ENCODE assay signal across 9 mouse cellular contexts in the genomic region with DNA sequence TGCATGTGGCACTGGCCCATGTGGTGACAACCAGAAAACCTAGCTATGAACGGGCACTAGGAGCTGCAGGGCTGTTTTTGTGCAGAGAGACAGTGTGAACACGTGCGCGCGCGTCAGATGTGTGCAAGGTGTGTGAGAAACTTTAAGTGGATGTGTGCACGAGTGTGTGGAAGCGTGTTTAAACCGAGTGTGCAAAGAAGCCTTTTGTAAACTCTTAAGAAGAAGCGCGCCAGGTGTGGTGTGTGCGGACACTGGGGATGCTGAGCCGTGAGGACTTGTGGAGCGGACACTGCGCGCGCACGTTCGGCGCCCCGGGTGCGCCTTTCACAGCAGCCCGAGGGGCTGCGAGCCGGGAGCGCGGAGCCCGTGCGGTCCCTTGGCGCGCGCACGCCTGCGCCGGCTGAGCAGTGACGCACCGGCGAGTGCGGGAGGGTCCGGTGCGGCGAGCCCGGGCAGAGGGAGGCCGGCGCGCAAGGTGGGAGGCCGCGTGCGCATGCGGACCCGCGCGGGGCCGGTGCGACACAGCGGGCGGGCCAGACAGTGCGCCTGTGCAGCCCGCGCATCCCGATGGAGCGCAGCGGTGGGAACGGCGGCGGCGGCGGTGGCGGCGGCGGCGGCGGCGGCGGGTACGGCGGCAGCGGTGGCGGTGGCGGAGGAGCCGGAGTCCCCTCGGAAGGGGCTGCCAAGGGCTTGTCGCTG. TPM values are rescaled to one million over a fixed set of nuclear protein-coding genes. Genes with fewer than 3 reads are reported as not detected.
DNase-seq lines count a peak whose midpoint lies in the region; ATAC-seq and TF ChIP-seq lines count a peak whose summit lies in the region.
"Had no signal": no experiment of that assay in that cellular context is flagged by ENCODE, and none has a peak within 500 bp of the region (broad histone marks: within the 10 kb centered on the region; RNA-seq: fewer than 3 reads in every experiment).

Gene Map7d2, plus strand, starts transcription at position 443 of the 699 bp plus-strand sequence.

- peak within 1 kb of the TSS; percentile 54 for H3K9ac ChIP-seq in heart, embryonic 13.5 days
- 0 out of 2 replicates have a peak within 1 kb of the TSS, but pooled peaks have one; percentile 10 for H3K9ac ChIP-seq in intestine, embryonic 16.5 days (ENCODE audit: low read depth, low read length)
- H3K9ac ChIP-seq in liver, embryonic 12.5 days: no peak within 1 kb of the TSS

- H3K36me3 ChIP-seq in heart, embryonic 13.5 days: no peaks in the 10 kb centered on the region
- H3K36me3 ChIP-seq in forebrain, embryonic 10.5 days (replicated peaks): no peaks in the 10 kb centered on the region
- no peaks in the 10 kb centered on the region for H3K36me3 ChIP-seq in intestine, embryonic 16.5 days (ENCODE audit: control insufficient read depth, insufficient read depth, low read length)
- no peaks in the 10 kb centered on the region for H3K36me3 ChIP-seq in liver, embryonic 12.5 days
- H3K36me3 ChIP-seq: G1E had no signal

- no peaks in the 10 kb centered on the region for H3K9me3 ChIP-seq in heart, embryonic 13.5 days
- H3K9me3 ChIP-seq in forebrain, embryonic 10.5 days: no peaks in the 10 kb centered on the region
- no peaks in the 10 kb centered on the region for H3K9me3 ChIP-seq in intestine, embryonic 16.5 days (ENCODE audit: control insufficient read depth, low read length)
- no peaks in the 10 kb centered on the region for H3K9me3 ChIP-seq in liver, embryonic 12.5 days (replicated peaks)

- no peaks in the 10 kb centered on the region for H3K4me1 ChIP-seq in heart, embryonic 13.5 days
- H3K4me1 ChIP-seq in bone marrow macrophage, adult 2 months (ENCODE audit: control insufficient read depth, insufficient read depth, low read length): no peaks in the 10 kb centered on the region
- H3K4me1 ChIP-seq in forebrain, embryonic 10.5 days: peaks cover 3% of the 10 kb centered on the region
- no peaks in the 10 kb centered on the region for H3K4me1 ChIP-seq in intestine, embryonic 16.5 days (ENCODE audit: control insufficient read depth, insufficient read depth, low read length)
- 0 out of 2 replicates have a peak, but pooled peaks cover 3% of the 10 kb centered on the region for H3K4me1 ChIP-seq in liver, embryonic 12.5 days

- 15% methylated on average over 25 of the region's 83 CpGs for WGBS in heart, embryonic 13.5 days
- WGBS in forebrain, embryonic 10.5 days: 29% methylated on average over 61 of the region's 83 CpGs
- WGBS in intestine, embryonic 16.5 days: 12% methylated on average over 57 of the region's 83 CpGs
- 11% methylated on average over 58 of the region's 83 CpGs for WGBS in liver, embryonic 12.5 days (ENCODE audit: insufficient replicate concordance)

- H3K27me3 ChIP-seq in heart, embryonic 13.5 days (replicated peaks): peaks cover 47% of the 10 kb centered on the region
- H3K27me3 ChIP-seq in forebrain, embryonic 10.5 days (ENCODE audit: poor library complexity, severe bottlenecking): peaks cover 52% of the 10 kb centered on the region
- peaks cover 21% of the 10 kb centered on the region for H3K27me3 ChIP-seq in intestine, embryonic 16.5 days (replicated peaks; ENCODE audit: control insufficient read depth, insufficient read depth, low read length)
- peaks cover 49% of the 10 kb centered on the region for H3K27me3 ChIP-seq in liver, embryonic 12.5 days (replicated peaks)

- DNase-seq in heart, adult 8-10 months (ENCODE audit: low spot score): no peak
- DNase-seq in forebrain, embryonic 10.5 days (ENCODE audit: extremely low spot score, low spot score): peak; percentile 37
- DNase-seq in retina, embryonic 14.5 days (ENCODE audit: low spot score): peak; percentile 57
- DNase-seq in ovary, adult 18-20 months (ENCODE audit: low spot score): no peak

- TF ChIP-seq POLR2A in bone marrow macrophage, adult 2 months (IDR thresholded peaks at IDR 0.05; ENCODE audit: borderline replicate concordance, low read depth, low read length): no peak

- TF ChIP-seq CTCF in bone marrow macrophage, adult 2 months (IDR thresholded peaks at IDR 0.05; ENCODE audit: low read depth, low read length): no peak

- peak within 1 kb of the TSS; percentile 92 for H3K4me2 ChIP-seq in heart, embryonic 13.5 days
- peak within 1 kb of the TSS; percentile 90 for H3K4me2 ChIP-seq in intestine, embryonic 16.5 days (ENCODE audit: low read depth, low read length)
- peak within 1 kb of the TSS; percentile 77 for H3K4me2 ChIP-seq in liver, embryonic 12.5 days

- no peak; the same call in 1 of the 2 replicates for ATAC-seq in heart, embryonic 13.5 days (ENCODE audit: extremely low read depth, insufficient number of reproducible peaks, low FRiP score, low TSS enrichment)
- ATAC-seq in intestine, embryonic 16.5 days: peak; percentile 72
- no peak for ATAC-seq in liver, embryonic 12.5 days

- peak within 1 kb of the TSS; percentile 62 for H3K4me3 ChIP-seq in heart, embryonic 13.5 days
- H3K4me3 ChIP-seq in bone marrow macrophage, adult 2 months (ENCODE audit: insufficient read depth, low read length): peak within 1 kb of the TSS; percentile 51
- peak within 1 kb of the TSS; percentile 68 for H3K4me3 ChIP-seq in forebrain, embryonic 10.5 days
- H3K4me3 ChIP-seq in intestine, embryonic 16.5 days (ENCODE audit: low read length): peak within 1 kb of the TSS; percentile 55
- H3K4me3 ChIP-seq in liver, embryonic 12.5 days: peak within 1 kb of the TSS; percentile 54

- no peak within 1 kb of the TSS for H3K27ac ChIP-seq in heart, embryonic 13.5 days (replicated peaks)
- no peak within 1 kb of the TSS for H3K27ac ChIP-seq in bone marrow macrophage, adult 2 months (ENCODE audit: insufficient read depth, low read depth, low read length)
- H3K27ac ChIP-seq in forebrain, embryonic 10.5 days: peak within 1 kb of the TSS; percentile 76
- no peak within 1 kb of the TSS for H3K27ac ChIP-seq in intestine, embryonic 16.5 days (ENCODE audit: low read length)
- no peak within 1 kb of the TSS for H3K27ac ChIP-seq in liver, embryonic 12.5 days

RNA-seq across cellular contexts. Expression of gene Map7d2, which starts in this region (rescaled TPM):
- polyA plus RNA-seq in heart, embryonic 13.5 days (2015; fragmentation: Nextera tagmentation; extraction: Ambion mirVana): 0.79 and 0.84 TPM in 2 replicates
- total RNA-seq in heart, adult 8-10 months (2022): under 1 TPM; 0.37 to 0.66 (median 0.56) TPM
- polyA plus RNA-seq in bone marrow macrophage, adult 2 months (2012; ENCODE audit: insufficient read depth, insufficient read length, missing spikeins): not detected in 2 replicates
- polyA plus RNA-seq in forebrain, embryonic 10.5 days (2016; fragmentation: Nextera tagmentation; extraction: Ambion mirVana): 10.4 and 11.6 TPM in 2 replicates
- polyA plus RNA-seq in intestine, embryonic 16.5 days (2015; fragmentation: Nextera tagmentation; extraction: Ambion mirVana): 1.3 TPM in 2 replicates
- 0.13 and 0.18 TPM in 2 replicates for polyA plus RNA-seq in liver, embryonic 12.5 days (2016; fragmentation: Nextera tagmentation; extraction: Ambion mirVana)
- polyA plus RNA-seq: G1E had no signal

Comparison
In these comparisons a context has a peak if more than half of its experiments do, and no peak if none do; other contexts are left out.
1. DNase-seq: peak in forebrain, embryonic 10.5 days (single experiment) and retina, embryonic 14.5 days (single experiment); none in heart, adult 8-10 months (single experiment) and ovary, adult 18-20 months (single experiment).
2. Peak in every context shown above with its lines, with median percentiles within 50 percentile points of each other: H3K4me2 ChIP-seq and H3K4me3 ChIP-seq.